In the genomic region with DNA sequence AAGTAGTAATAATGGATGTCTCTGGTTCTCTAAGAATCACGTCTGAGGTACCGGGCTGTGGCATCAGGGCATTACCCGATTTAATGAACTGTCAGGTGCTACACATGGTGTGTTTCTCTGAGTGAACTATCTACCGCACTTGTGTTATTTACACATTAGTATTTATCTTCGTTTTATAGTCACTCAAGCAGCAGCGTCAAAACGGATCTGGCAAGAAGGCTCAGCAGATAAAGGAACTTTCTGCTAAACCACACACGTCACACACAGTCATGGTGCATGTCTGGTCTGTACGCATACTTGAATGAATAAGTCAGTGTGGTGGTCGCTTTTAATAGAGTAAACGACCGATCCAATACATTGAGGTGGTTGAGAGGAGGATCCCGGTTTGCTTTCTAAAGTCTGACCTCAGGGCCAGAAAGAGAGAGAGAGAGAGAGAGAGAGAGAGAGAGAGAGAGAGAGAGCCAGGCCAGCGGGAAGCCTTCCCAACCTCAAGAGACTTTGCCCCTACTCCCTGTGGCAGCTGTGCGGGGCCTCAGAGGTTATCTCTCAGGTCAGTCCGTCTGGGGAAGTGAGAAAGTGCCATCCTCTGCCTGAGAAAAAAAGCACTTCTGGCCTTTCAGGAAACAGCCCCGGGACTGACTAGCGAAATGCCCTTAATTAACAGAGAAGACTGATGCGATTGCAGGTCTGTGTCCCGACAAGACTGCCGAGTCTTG, we compare ENCODE assay signal across 13 mouse cellular contexts. TPM values are rescaled to one million over a fixed set of nuclear protein-coding genes. Genes with fewer than 3 reads are reported as not detected.
DNase-seq lines count a peak whose midpoint lies in the region; ATAC-seq and TF ChIP-seq lines count a peak whose summit lies in the region.
"Had no signal": no experiment of that assay in that cellular context is flagged by ENCODE, and none has a peak within 500 bp of the region (broad histone marks: within the 10 kb centered on the region; RNA-seq: fewer than 3 reads in every experiment).

No protein-coding gene starts in this region.

- DNase-seq in heart, adult 2 months = no peak
- DNase-seq in frontal cortex, postnatal 10 days (ENCODE audit: low spot score in 2 of 2) = no peak
- DNase-seq in kidney, postnatal 4 days = no peak
- DNase-seq: right cerebral cortex, postnatal 14 days had no signal

- no peak overlapping the region for H3K9ac ChIP-seq in heart, embryonic 11.5 days (ENCODE audit: low read depth, low read length)
- H3K9ac ChIP-seq in heart, adult 2 months (ENCODE audit: low read depth, low read length) = no peak overlapping the region
- H3K9ac ChIP-seq in ES-Bruce4 (ENCODE audit: low read depth, poor library complexity, severe bottlenecking) = peak overlapping the region; percentile 41
- peak overlapping the region; percentile 60 for H3K9ac ChIP-seq in liver, embryonic 16.5 days (ENCODE audit: low read depth, low read length)
- H3K9ac ChIP-seq: forebrain, embryonic 13.5 days; limb, embryonic 13.5 days; neural tube, embryonic 13.5 days had no signal

- H3K27me3 ChIP-seq in heart, embryonic 11.5 days (ENCODE audit: control insufficient read depth, insufficient read depth, low read length) = peaks cover 24% of the 10 kb centered on the region
- no peaks in the 10 kb centered on the region for H3K27me3 ChIP-seq in heart, adult 2 months (ENCODE audit: control insufficient read depth, insufficient read depth, low read length)
- no peaks in the 10 kb centered on the region for H3K27me3 ChIP-seq in ES-Bruce4 (ENCODE audit: control insufficient read depth, insufficient read depth, low read length, poor library complexity, severe bottlenecking)
- H3K27me3 ChIP-seq in erythroblast, embryonic 14.5 days (ENCODE audit: control insufficient read depth) = peaks cover 23% of the 10 kb centered on the region
- H3K27me3 ChIP-seq in liver, embryonic 16.5 days (ENCODE audit: control insufficient read depth, insufficient read depth, low read depth, low read length) = peaks cover 14% of the 10 kb centered on the region

- no peaks in the 10 kb centered on the region for H3K79me2 ChIP-seq in heart, adult 2 months (replicated peaks; ENCODE audit: control insufficient read depth, insufficient read depth, low read length)

- intact Hi-C loops in heart, adult 2 months (cut with DNase I) = no loop called here

- no peaks in the 10 kb centered on the region for H3K9me3 ChIP-seq in heart, embryonic 11.5 days (replicated peaks; ENCODE audit: control insufficient read depth, low read length)
- no peaks in the 10 kb centered on the region for H3K9me3 ChIP-seq in ES-Bruce4 (replicated peaks; ENCODE audit: control insufficient read depth, insufficient read depth, low read length, poor library complexity, severe bottlenecking)
- H3K9me3 ChIP-seq in erythroblast, embryonic 14.5 days (ENCODE audit: control insufficient read depth, low read length) = peaks cover 2% of the 10 kb centered on the region; the same call in 1 of the 2 replicates
- H3K9me3 ChIP-seq in liver, embryonic 16.5 days (replicated peaks; ENCODE audit: control insufficient read depth, low read length) = no peaks in the 10 kb centered on the region
- H3K9me3 ChIP-seq: forebrain, embryonic 13.5 days; limb, embryonic 13.5 days; neural tube, embryonic 13.5 days had no signal

- H3K36me3 ChIP-seq in heart, embryonic 11.5 days (ENCODE audit: control insufficient read depth, insufficient read depth, low read length) = no peaks in the 10 kb centered on the region
- no peaks in the 10 kb centered on the region for H3K36me3 ChIP-seq in heart, adult 2 months (ENCODE audit: control insufficient read depth, insufficient read depth, low read length)
- no peaks in the 10 kb centered on the region for H3K36me3 ChIP-seq in ES-Bruce4 (ENCODE audit: control insufficient read depth, insufficient read depth, low read length, poor library complexity, severe bottlenecking)
- H3K36me3 ChIP-seq in erythroblast, embryonic 14.5 days (ENCODE audit: control insufficient read depth) = no peaks in the 10 kb centered on the region; the same call in 1 of the 2 replicates
- no peaks in the 10 kb centered on the region for H3K36me3 ChIP-seq in liver, embryonic 16.5 days (ENCODE audit: control insufficient read depth, insufficient read depth)
- H3K36me3 ChIP-seq: limb, embryonic 13.5 days; neural tube, embryonic 13.5 days had no signal

- TF ChIP-seq CTCF in heart, adult 2 months (IDR thresholded peaks at IDR 0.05) = no peak
- TF ChIP-seq CTCF in ES-Bruce4 (IDR thresholded peaks at IDR 0.05; ENCODE audit: low read depth, low read length) = no peak

- no peak for TF ChIP-seq POLR2A in heart, adult 2 months (IDR thresholded peaks at IDR 0.05; ENCODE audit: insufficient read depth, low read depth, low read length)
- no peak for TF ChIP-seq POLR2A in ES-Bruce4 (IDR thresholded peaks at IDR 0.05; ENCODE audit: insufficient read depth, low read length)

- H3K4me1 ChIP-seq in heart, embryonic 11.5 days (ENCODE audit: control insufficient read depth, insufficient read depth, low read length) = peaks cover 7% of the 10 kb centered on the region
- no peaks in the 10 kb centered on the region for H3K4me1 ChIP-seq in heart, adult 2 months (ENCODE audit: control insufficient read depth, insufficient read depth, low read length)
- peaks cover 12% of the 10 kb centered on the region for H3K4me1 ChIP-seq in ES-Bruce4 (ENCODE audit: control insufficient read depth, insufficient read depth, low read length)
- peaks cover 68% of the 10 kb centered on the region for H3K4me1 ChIP-seq in erythroblast, embryonic 14.5 days (ENCODE audit: control insufficient read depth)
- peaks cover 28% of the 10 kb centered on the region for H3K4me1 ChIP-seq in liver, embryonic 16.5 days (ENCODE audit: control insufficient read depth, low read depth, low read length)

- H3K4me3 ChIP-seq in heart, embryonic 11.5 days (ENCODE audit: low read depth, low read length) = no peak overlapping the region
- H3K4me3 ChIP-seq in heart, adult 2 months = no peak overlapping the region
- peak overlapping the region; percentile 32 for H3K4me3 ChIP-seq in ES-Bruce4 (ENCODE audit: low read depth, low read length)
- H3K4me3 ChIP-seq in erythroblast, embryonic 14.5 days (replicated peaks) = peak overlapping the region; percentile 58
- H3K4me3 ChIP-seq in liver, embryonic 16.5 days (ENCODE audit: low read depth, low read length) = peak overlapping the region; percentile 32
- H3K4me3 ChIP-seq: forebrain, embryonic 13.5 days; limb, embryonic 13.5 days; neural tube, embryonic 13.5 days had no signal

- no peak overlapping the region for H3K27ac ChIP-seq in heart, embryonic 11.5 days (ENCODE audit: low read depth, low read length)
- no peak overlapping the region for H3K27ac ChIP-seq in heart, adult 2 months
- peak overlapping the region; percentile 78 for H3K27ac ChIP-seq in ES-Bruce4 (ENCODE audit: insufficient read depth, low read length)
- H3K27ac ChIP-seq in liver, embryonic 16.5 days (ENCODE audit: low read length) = peak overlapping the region; percentile 96
- H3K27ac ChIP-seq: forebrain, embryonic 13.5 days; limb, embryonic 13.5 days; neural tube, embryonic 13.5 days had no signal

- TF ChIP-seq EP300 in heart, adult 2 months (IDR thresholded peaks at IDR 0.05; ENCODE audit: insufficient read depth, low read depth, low read length) = no peak
- TF ChIP-seq EP300 in ES-Bruce4 (IDR thresholded peaks at IDR 0.05; ENCODE audit: insufficient read depth, low read depth, low read length) = no peak

- ATAC-seq in heart, embryonic 11.5 days (replicated peaks; ENCODE audit: insufficient number of reproducible peaks, low FRiP score, low TSS enrichment) = no peak
- peak; percentile 90 for ATAC-seq in liver, embryonic 16.5 days (ENCODE audit: low read depth)
- no peak for ATAC-seq in frontal cortex, adult (ENCODE audit: low TSS enrichment)
- ATAC-seq: forebrain, embryonic 13.5 days had no signal

- H3K4me2 ChIP-seq in heart, embryonic 11.5 days = peak overlapping the region; percentile 6
- H3K4me2 ChIP-seq in liver, embryonic 16.5 days (ENCODE audit: low read depth, low read length) = peak overlapping the region; percentile 63
- H3K4me2 ChIP-seq: forebrain, embryonic 13.5 days; limb, embryonic 13.5 days; neural tube, embryonic 13.5 days had no signal

- 18% methylated on average over 21 of the region's 21 CpGs for WGBS in heart, embryonic 11.5 days (ENCODE audit: insufficient replicate concordance)
- 32% methylated on average over 21 of the region's 21 CpGs for WGBS in heart, adult 2 months
- WGBS in liver, embryonic 16.5 days (ENCODE audit: insufficient replicate concordance) = 4% methylated on average over 21 of the region's 21 CpGs

RNA-seq across cellular contexts. Expression of gene Nodal, which starts 4.7 kb away (rescaled TPM):
- not detected in 2 replicates for polyA plus RNA-seq in heart, embryonic 11.5 days (2014; fragmentation: Nextera tagmentation; extraction: Ambion mirVana)
- total RNA-seq in heart, adult 2 months (2021) = under 1 TPM in 1 of 2 experiments, not detected in 1; 0.10 TPM
- polyA plus RNA-seq in heart, adult 2 months (2012; rRNA removed) = 0.04 and 0.38 TPM in 2 replicates
- polyA plus RNA-seq in ES-Bruce4 (2011; ENCODE audit: insufficient read depth, insufficient read length, low read depth, missing spikeins) = 52.2 and 53.5 TPM in 2 replicates
- polyA plus RNA-seq in erythroblast, embryonic 14.5 days (2012) = 0.03 TPM in 1 of 2 replicates, not detected in the other
- 0.46 and 0.88 TPM in 2 replicates for polyA plus RNA-seq in liver, embryonic 16.5 days (2015; fragmentation: Nextera tagmentation; extraction: Ambion mirVana)
- polyA plus RNA-seq: C2C12; neural tube, embryonic 13.5 days had no signal

RNA-seq across cellular contexts. Expression of gene Pald1, which starts 29.7 kb away (rescaled TPM):
- polyA plus RNA-seq in heart, embryonic 11.5 days (2014; fragmentation: Nextera tagmentation; extraction: Ambion mirVana) = 17.5 and 22.5 TPM in 2 replicates
- 10 to 100 TPM; 15.3 to 17.6 TPM for total RNA-seq in heart, adult 2 months (2021)
- 17.7 and 20.4 TPM in 2 replicates for polyA plus RNA-seq in heart, adult 2 months (2012; rRNA removed)
- polyA plus RNA-seq in ES-Bruce4 (2011; ENCODE audit: insufficient read depth, insufficient read length, low read depth, missing spikeins) = 35.8 and 36.0 TPM in 2 replicates
- polyA plus RNA-seq in erythroblast, embryonic 14.5 days (2012) = 0.04 and 0.06 TPM in 2 replicates
- 6.3 and 6.5 TPM in 2 replicates for polyA plus RNA-seq in liver, embryonic 16.5 days (2015; fragmentation: Nextera tagmentation; extraction: Ambion mirVana)

RNA-seq across cellular contexts. Expression of gene Eif4ebp2, which starts 39.4 kb away (rescaled TPM):
- 21.2 and 28.6 TPM in 2 replicates for polyA plus RNA-seq in heart, embryonic 11.5 days (2014; fragmentation: Nextera tagmentation; extraction: Ambion mirVana)
- total RNA-seq in heart, adult 2 months (2021) = 10 to 100 TPM; 70.9 to 71.3 TPM
- 53.3 and 71.9 TPM in 2 replicates for polyA plus RNA-seq in heart, adult 2 months (2012; rRNA removed)
- 207 and 210 TPM in 2 replicates for polyA plus RNA-seq in ES-Bruce4 (2011; ENCODE audit: insufficient read depth, insufficient read length, low read depth, missing spikeins)
- polyA plus RNA-seq in erythroblast, embryonic 14.5 days (2012) = 6.2 and 6.5 TPM in 2 replicates
- polyA plus RNA-seq in liver, embryonic 16.5 days (2015; fragmentation: Nextera tagmentation; extraction: Ambion mirVana) = 36.4 and 39.4 TPM in 2 replicates

Comparison
In these comparisons a context has a peak if more than half of its experiments do, and no peak if none do; other contexts are left out.
1. H3K27ac ChIP-seq: peak in ES-Bruce4 (single experiment) and liver, embryonic 16.5 days (single experiment); none in heart, embryonic 11.5 days (single experiment) and heart, adult 2 months (single experiment).
2. H3K4me3 ChIP-seq: peak in ES-Bruce4 (single experiment), erythroblast, embryonic 14.5 days (single experiment) and liver, embryonic 16.5 days (single experiment); none in heart, embryonic 11.5 days (single experiment) and heart, adult 2 months (single experiment).
3. H3K9ac ChIP-seq: peak in ES-Bruce4 (single experiment) and liver, embryonic 16.5 days (single experiment); none in heart, embryonic 11.5 days (single experiment) and heart, adult 2 months (single experiment).
4. RNA of gene Nodal, which starts 4.7 kb away (polyA plus RNA-seq): 52.2 to 53.5 TPM in ES-Bruce4; 0.46 to 0.88 TPM in liver, embryonic 16.5 days, 0.04 to 0.38 TPM in heart, adult 2 months, 0.03 TPM in erythroblast, embryonic 14.5 days and not detected in heart, embryonic 11.5 days; every median in the first group is over 10 times any median in the second.